Mouse (Mus musculus) ES-E14 (cell line): Measurements from ENCODE around the gene Tra2a. TPM values are rescaled to one million over a fixed set of nuclear protein-coding genes. Genes with fewer than 3 reads are reported as not detected.

Experiments used
- DNase-seq: peaks from one replicate; pipeline ENCODE4 v3.0.0-alpha.2; 2013; ENCODE audit warnings: low read depth, low spot score
- H3K27ac ChIP-seq: 2 replicates; pipeline ENCODE4 v1.5.1; 2012; ENCODE audit warnings: low read depth, mild to moderate bottlenecking, low read length, moderate library complexity, mixed read lengths; ENCODE audit not compliant: poor library complexity, insufficient read depth, severe bottlenecking
- H3K36me3 ChIP-seq: 2 replicates; pipeline ENCODE4 v1.6.1; 2012; ENCODE audit warnings: mild to moderate bottlenecking, low read length, moderate library complexity, mixed read lengths; ENCODE audit not compliant: control insufficient read depth, poor library complexity, insufficient read depth, severe bottlenecking
- H3K4me1 ChIP-seq, 2 experiments: fragments of 150-350 bp in 1 of 2; sonication (generic) in 1 of 2; 2 replicates each; pipeline ENCODE4 v1.6.1; 2012; ENCODE audit warnings: low read length in 2 of 2, mild to moderate bottlenecking in 1 of 2, mixed read lengths in 1 of 2; ENCODE audit not compliant: control insufficient read depth in 2 of 2, insufficient read depth in 2 of 2, poor library complexity in 1 of 2
- H3K4me3 ChIP-seq, 2 experiments: fragments of 150-350 bp in 1 of 2; sonication (generic) in 1 of 2; 2 replicates each; pipeline ENCODE4 v1.5.1; 2012; ENCODE audit warnings: low read length in 2 of 2, low read depth in 1 of 2, mild to moderate bottlenecking in 1 of 2, mixed read lengths in 1 of 2; ENCODE audit not compliant: insufficient read depth in 1 of 2, poor library complexity in 1 of 2, severe bottlenecking in 1 of 2
- H3K9ac ChIP-seq: 2 replicates; pipeline ENCODE4 v1.6.1; 2012; ENCODE audit warnings: low read depth, mild to moderate bottlenecking, low read length, mixed read lengths; ENCODE audit not compliant: poor library complexity, insufficient read depth, severe bottlenecking
- H3K9me3 ChIP-seq: fragments of 150-350 bp; sonication (generic); 2 replicates; pipeline ENCODE4 v1.6.1; 2012; ENCODE audit warnings: low read depth, mild to moderate bottlenecking, low read length; ENCODE audit not compliant: control insufficient read depth, insufficient read depth
- CHD2 ChIP-seq: IDR thresholded peaks from 2 replicates; pipeline ENCODE4 v1.6.1; 2014; ENCODE audit warnings: mild to moderate bottlenecking, low read depth, low read length, inconsistent platforms
- HCFC1 ChIP-seq: IDR thresholded peaks from 2 replicates; pipeline ENCODE4 v1.6.1; 2012; ENCODE audit warnings: low read length, inconsistent platforms, borderline replicate concordance; ENCODE audit not compliant: insufficient read depth
- MAFK ChIP-seq: IDR thresholded peaks from 2 replicates; pipeline ENCODE4 v1.6.1; 2014; ENCODE audit warnings: mild to moderate bottlenecking, low read depth, low read length, inconsistent platforms; ENCODE audit not compliant: insufficient read depth
- ZC3H11A ChIP-seq: IDR thresholded peaks from 2 replicates; pipeline ENCODE4 v1.6.1; 2012; ENCODE audit warnings: low read depth, mild to moderate bottlenecking, inconsistent platforms, low read length, borderline replicate concordance
- ZNF384 ChIP-seq: IDR thresholded peaks from 2 replicates; pipeline ENCODE4 v1.6.1; 2012; ENCODE audit warnings: low read depth, low read length, inconsistent platforms
- in situ Hi-C, 2 experiments: fragments of 600-800 bp; cut with MboI; formaldehyde crosslinking; loops; one replicate each; pipeline ENCODE4 v1.15.1; 2025; ENCODE audit warnings: low sequenced_read_pairs in 2 of 2, inconsistent platforms in 1 of 2; ENCODE audit not compliant: unreplicated experiment in 2 of 2
- total RNA-seq: library from RNA; depleted of rRNA; stranded (reverse); fragments of 300-350 nt; gene quantifications from 2 replicates; pipeline ENCODE4 v1.2.3, GENCODE M21; 2012

Tra2a gene
- total RNA-seq, 1 experiment: 136 TPM

- TF ChIP-seq ZNF384 (no peak), CHD2 (no peak), ZC3H11A (no peak), HCFC1 (no peak), MAFK (no peak)
- Histone ChIP-seq H3K36me3 (no peaks in the 10 kb centered on the region; the same call in 1 of the 2 replicates), H3K9ac (no peak overlapping the region), H3K4me3 (no peak overlapping the region), H3K9me3 (no peaks in the 10 kb centered on the region), H3K4me1 (peaks cover 14 to 15% of the 10 kb centered on the region in 2 experiments), H3K27ac (no peak overlapping the region)
- in situ Hi-C loops: no loop called here
- no peak for DNase-seq
Observed at GRCm38 (mm10) chr6:49212141-49212540, 51.7 kb downstream of the Tra2a start.

GRCm38 (mm10) chr6:49211596-49211995, 52.2 kb downstream of the Tra2a start:
- no peaks in the 10 kb centered on the region; the same call in 1 of the 2 replicates for H3K36me3 ChIP-seq
- DNase-seq: no peak
- no peak overlapping the region for H3K27ac ChIP-seq
- in situ Hi-C loops: no loop called here
- H3K4me1 ChIP-seq: peaks cover 10 to 15% of the 10 kb centered on the region in 2 experiments
- no peak overlapping the region for H3K4me3 ChIP-seq
- TF ChIP-seq CHD2 (no peak), ZNF384 (no peak), ZC3H11A (no peak), MAFK (no peak), HCFC1 (no peak)
- H3K9ac ChIP-seq: no peak overlapping the region
- no peaks in the 10 kb centered on the region for H3K9me3 ChIP-seq

GRCm38 (mm10) chr6:49209881-49210854, 53.7 kb downstream of the Tra2a start:
- Histone ChIP-seq H3K4me1 (peaks cover 6 to 15% of the 10 kb centered on the region in 2 experiments), H3K27ac (peak overlapping the region; percentile 72; the same call in 1 of the 2 replicates), H3K9me3 (no peaks in the 10 kb centered on the region), H3K36me3 (peaks cover 2% of the 10 kb centered on the region; the same call in 1 of the 2 replicates), H3K9ac (peak overlapping the region; percentile 62; the same call in 1 of the 2 replicates), H3K4me3 (peak overlapping the region; percentile 44 to 45)
- in situ Hi-C loops: no loop called here
- peak; percentile 81 for DNase-seq
- TF ChIP-seq CHD2 (peak; percentile 51; the same call in 1 of the 2 replicates), ZNF384 (peak; percentile 77; the same call in 1 of the 2 replicates), MAFK (peak; percentile 94), HCFC1 (peak; percentile 25; the same call in 1 of the 2 replicates), ZC3H11A (no peak)

GRCm38 (mm10) chr6:49208935-49209334, 54.9 kb downstream of the Tra2a start:
- Histone ChIP-seq H3K9me3 (no peaks in the 10 kb centered on the region), H3K9ac (no peak overlapping the region; the same call in 1 of the 2 replicates), H3K36me3 (peaks cover 2% of the 10 kb centered on the region; the same call in 1 of the 2 replicates), H3K4me3 (peak overlapping the region; percentile 26 to 45; a peak in 3 of 4 replicates), H3K4me1 (peaks cover 6 to 15% of the 10 kb centered on the region in 2 experiments), H3K27ac (no peak overlapping the region)
- peak; percentile 74 for DNase-seq
- in situ Hi-C loops: no loop called here
- TF ChIP-seq ZNF384 (no peak), CHD2 (peak; percentile 96)
